Mouse (Mus musculus): ENCODE measurements around the gene Ywhag. TPM values are rescaled to one million over a fixed set of nuclear protein-coding genes. Genes with fewer than 3 reads are reported as not detected.

The Ywhag gene
- 78.6 and 114 TPM in 2 replicates for polyA plus RNA-seq (2012; ENCODE audit: low replicate concordance)

DNA sequence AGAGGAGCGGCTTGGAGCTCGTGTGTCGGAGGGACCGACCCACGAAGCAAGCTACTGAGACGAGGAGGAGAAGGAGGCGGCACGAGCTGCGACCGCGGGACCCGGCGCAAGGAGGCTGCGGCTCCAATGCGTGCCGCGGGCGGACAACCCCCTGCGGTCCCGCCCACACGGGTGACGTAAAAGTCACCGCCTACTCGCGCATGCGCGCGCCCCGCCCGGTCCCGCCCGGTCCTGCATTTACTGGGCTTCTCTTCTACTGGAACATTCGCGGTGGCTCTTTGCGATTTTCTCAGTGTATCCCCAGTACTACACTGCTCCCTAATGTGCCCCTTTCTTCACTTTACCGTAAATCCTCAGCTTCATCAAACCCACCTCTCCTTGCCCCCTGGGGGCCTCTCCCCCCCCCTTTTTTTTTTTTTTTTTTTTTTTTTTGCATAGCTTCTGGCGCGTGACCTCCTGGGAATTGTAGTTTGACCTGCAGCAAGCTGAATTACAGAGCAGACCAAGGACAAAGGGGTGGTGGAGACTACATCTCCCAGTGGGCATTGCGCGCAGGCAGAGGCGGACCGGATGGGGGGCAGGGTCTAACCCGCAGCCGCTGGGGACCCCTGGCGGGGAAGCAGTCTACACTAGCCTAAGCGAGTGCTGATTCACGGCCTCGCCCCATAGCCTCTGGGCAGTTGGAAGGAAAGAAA, at the start of gene Ywhag:
Gene Ywhag, minus strand, starts transcription at position 136 of the 695 bp plus-strand sequence.

DNA sequence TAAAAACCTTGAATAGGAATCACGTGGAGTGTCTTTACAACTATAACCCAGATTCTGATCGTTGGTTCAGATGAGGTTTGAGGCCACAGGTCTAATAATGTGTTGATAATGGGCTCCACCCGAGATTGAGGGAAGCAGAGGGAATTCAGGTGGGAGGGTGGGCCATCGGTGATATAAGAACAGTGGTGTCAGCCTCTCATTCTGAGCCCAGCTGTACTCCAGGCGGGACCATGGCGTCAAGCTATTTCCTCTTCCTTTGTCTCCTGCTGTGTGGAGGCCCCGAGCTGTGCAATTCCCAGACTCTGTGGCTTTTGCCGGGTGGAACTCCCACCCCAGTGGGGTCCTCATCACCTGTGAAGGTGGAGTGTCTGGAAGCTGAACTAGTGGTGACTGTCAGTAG, 45.5 kb upstream of the Ywhag start, which contains the start of gene Zp3:
Gene Zp3, plus strand, starts transcription at position 196 of the 400 bp plus-strand sequence.

GRCm38 (mm10) chr5:135974365-135974764, 39.9 kb upstream of the Ywhag start, which contains the start of gene Ssc4d:
TSS of gene Ssc4d (minus strand) at chr5:135974531.

GRCm38 (mm10) chr5:135887675-135888102, 46.7 kb downstream of the Ywhag start, which contains the start of gene Hspb1:
TSS of gene Hspb1 (plus strand) at chr5:135887919.

Other genes starting within 250 kb of the Ywhag start
- 14.4 and 30.0 TPM in 2 replicates for gene Tmem120a, start 190.2 kb downstream of the Ywhag start, polyA plus RNA-seq (2012; ENCODE audit: low replicate concordance)
- 0.52 TPM in 1 of 2 replicates, not detected in the other for gene Styxl1, start 156.2 kb downstream of the Ywhag start, polyA plus RNA-seq (2012; ENCODE audit: low replicate concordance)
- gene Mdh2, start 156.1 kb downstream of the Ywhag start, polyA plus RNA-seq (2012; ENCODE audit: low replicate concordance): 173 and 321 TPM in 2 replicates
- 0.10 TPM in 1 of 2 replicates, not detected in the other for gene Srrm3, start 127.7 kb downstream of the Ywhag start, polyA plus RNA-seq (2012; ENCODE audit: low replicate concordance)
- gene Hspb1, start 46.7 kb downstream of the Ywhag start, polyA plus RNA-seq (2012; ENCODE audit: low replicate concordance): 1.8 TPM in 1 of 2 replicates, not detected in the other
- gene Ssc4d, start 39.9 kb upstream of the Ywhag start, polyA plus RNA-seq (2012; ENCODE audit: low replicate concordance): 1.6 and 2.0 TPM in 2 replicates
- gene Zp3, start 45.5 kb upstream of the Ywhag start, polyA plus RNA-seq (2012; ENCODE audit: low replicate concordance): not detected in 2 replicates
- gene Dtx2, start 60.2 kb upstream of the Ywhag start, polyA plus RNA-seq (2012; ENCODE audit: low replicate concordance): 46.6 and 52.9 TPM in 2 replicates
- 0.10 TPM in 1 of 2 replicates, not detected in the other for gene Upk3b, start 103.9 kb upstream of the Ywhag start, polyA plus RNA-seq (2012; ENCODE audit: low replicate concordance)
- not detected in 2 replicates for gene Upk3bl, start 119.9 kb upstream of the Ywhag start, polyA plus RNA-seq (2012; ENCODE audit: low replicate concordance)
- gene Rasa4, start 149.3 kb upstream of the Ywhag start, polyA plus RNA-seq (2012; ENCODE audit: low replicate concordance): 24.3 and 31.9 TPM in 2 replicates
- gene Polr2j, start 182.0 kb upstream of the Ywhag start, polyA plus RNA-seq (2012; ENCODE audit: low replicate concordance): 14.8 and 59.0 TPM in 2 replicates
- 48.0 and 50.0 TPM in 2 replicates for gene Lrwd1, start 201.5 kb upstream of the Ywhag start, polyA plus RNA-seq (2012; ENCODE audit: low replicate concordance)
- gene Alkbh4, start 201.5 kb upstream of the Ywhag start, polyA plus RNA-seq (2012; ENCODE audit: low replicate concordance): 37.0 and 70.1 TPM in 2 replicates
- 93.8 and 109 TPM in 2 replicates for gene Orai2, start 236.1 kb upstream of the Ywhag start, polyA plus RNA-seq (2012; ENCODE audit: low replicate concordance)

Measured in hematopoietic multipotent progenitor cell, adult 10-12 weeks (in vitro differentiated cells).